Mouse (Mus musculus) 416B (cell line): Measurements from ENCODE around the gene Epha4.

ENCODE experiments used
- DNase-seq: peaks from one replicate; pipeline ENCODE4 v3.0.0; 2011; ENCODE audit warnings: low read depth

The Epha4 gene

GRCm38 (mm10) chr1:77512431-77513195 is 2.3 kb downstream of the Epha4 start:
- no peak for DNase-seq

GRCm38 (mm10) chr1:77512059-77512407 is 2.9 kb downstream of the Epha4 start:
- DNase-seq = no peak

GRCm38 (mm10) chr1:77511372-77512058 is 3.4 kb downstream of the Epha4 start:
- no peak for DNase-seq

GRCm38 (mm10) chr1:77510623-77511022 is 4.3 kb downstream of the Epha4 start:
- DNase-seq = no peak

- no peak for DNase-seq
These were observed 8.1 kb downstream of the Epha4 start for GRCm38 (mm10) chr1:77506856-77507200.

GRCm38 (mm10) chr1:77506038-77506855 is 8.6 kb downstream of the Epha4 start:
- DNase-seq = no peak

GRCm38 (mm10) chr1:77505263-77505662 is 9.6 kb downstream of the Epha4 start:
- DNase-seq = no peak

- no peak for DNase-seq
These were observed 10.1 kb downstream of the Epha4 start for GRCm38 (mm10) chr1:77504813-77505212.

- DNase-seq = no peak
These were observed 11.1 kb downstream of the Epha4 start for GRCm38 (mm10) chr1:77503711-77504181.

- DNase-seq = no peak
These were observed 12.3 kb downstream of the Epha4 start for GRCm38 (mm10) chr1:77502554-77503119.

- no peak for DNase-seq
These were observed 13.4 kb downstream of the Epha4 start for GRCm38 (mm10) chr1:77501363-77501933.

- no peak for DNase-seq
These were observed 17.4 kb downstream of the Epha4 start for GRCm38 (mm10) chr1:77497506-77497905.

- no peak for DNase-seq
These were observed 18.3 kb downstream of the Epha4 start for GRCm38 (mm10) chr1:77496468-77497181.

- no peak for DNase-seq
These were observed 19.1 kb downstream of the Epha4 start for GRCm38 (mm10) chr1:77495790-77496158.

GRCm38 (mm10) chr1:77495030-77495789 is 19.7 kb downstream of the Epha4 start:
- no peak for DNase-seq

- no peak for DNase-seq
These were observed 20.9 kb downstream of the Epha4 start for GRCm38 (mm10) chr1:77493841-77494635.

- no peak for DNase-seq
These were observed 24.7 kb downstream of the Epha4 start for GRCm38 (mm10) chr1:77490166-77490565.

GRCm38 (mm10) chr1:77489387-77489786 is 25.5 kb downstream of the Epha4 start:
- no peak for DNase-seq

GRCm38 (mm10) chr1:77487856-77488462 is 26.9 kb downstream of the Epha4 start:
- no peak for DNase-seq
